Mouse (Mus musculus): Measurements from ENCODE around the gene Lrrc75b.
"Not testable (repeated sequence)": the region's sequence is repeated elsewhere in the genome, so short reads cannot be mapped to it uniquely, and the experiment has no call there.

Lrrc75b gene

GRCm38 (mm10) chr10:75568441-75568840 is 8.3 kb upstream of the Lrrc75b start:
- in situ Hi-C loops (cut with MboI, MseI): no loop called here

GRCm38 (mm10) chr10:75568029-75568428 is 7.9 kb upstream of the Lrrc75b start:
- in situ Hi-C loops (cut with MboI, MseI): no loop called here

DNA sequence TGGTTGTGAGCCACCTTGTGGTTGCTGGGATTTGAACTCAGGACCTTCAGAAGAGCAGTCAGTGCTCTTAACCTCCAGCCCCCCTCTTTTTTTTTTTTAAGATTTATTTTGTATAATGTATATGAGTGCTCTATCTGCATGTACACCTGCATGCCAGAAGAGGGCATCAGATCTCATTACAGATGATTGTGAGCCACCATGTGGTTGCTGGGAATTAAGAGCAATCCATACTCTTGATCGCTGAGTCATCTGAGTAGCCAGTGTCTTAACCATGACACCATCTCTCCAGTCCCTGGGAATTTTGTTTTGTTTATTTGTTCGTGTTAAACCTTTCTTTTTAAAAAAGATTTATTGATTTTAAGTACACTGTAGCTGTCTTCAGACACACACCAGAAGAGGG is 6.6 kb upstream of the Lrrc75b start:
- in situ Hi-C loops (cut with MboI, MseI): not testable (repeated sequence)

GRCm38 (mm10) chr10:75566321-75566720 is 6.2 kb upstream of the Lrrc75b start:
- in situ Hi-C loops (cut with MboI, MseI): no loop called here

DNA sequence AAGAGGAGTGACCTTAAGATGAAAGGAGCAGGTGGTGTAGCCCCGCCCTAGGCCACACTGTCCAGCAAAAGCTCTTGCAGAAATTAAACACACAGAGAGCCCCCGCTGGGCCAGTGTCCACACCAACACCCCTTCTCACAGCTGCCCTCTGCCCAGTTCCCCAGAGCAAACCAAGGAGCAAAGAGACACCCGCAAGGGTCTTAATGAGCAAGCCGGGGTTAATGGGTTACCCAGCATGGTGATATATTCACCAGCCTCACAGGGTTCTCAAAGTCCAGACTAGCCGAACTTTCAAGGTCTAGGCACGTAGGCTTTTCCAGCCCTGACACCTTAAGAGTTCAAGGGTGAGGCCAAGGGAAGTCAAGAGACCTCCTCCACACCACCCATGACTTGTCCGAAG is 5.8 kb upstream of the Lrrc75b start:
- in situ Hi-C loops (cut with MboI, MseI): no loop called here

GRCm38 (mm10) chr10:75565436-75565835 is 5.3 kb upstream of the Lrrc75b start:
- in situ Hi-C loops (cut with MboI, MseI): no loop called here

GRCm38 (mm10) chr10:75564687-75565265 is 4.6 kb upstream of the Lrrc75b start:
- in situ Hi-C loops (cut with MboI, MseI): no loop called here

GRCm38 (mm10) chr10:75562596-75562995 is 2.5 kb upstream of the Lrrc75b start:
- in situ Hi-C loops (cut with MboI, MseI): no loop called here

DNA sequence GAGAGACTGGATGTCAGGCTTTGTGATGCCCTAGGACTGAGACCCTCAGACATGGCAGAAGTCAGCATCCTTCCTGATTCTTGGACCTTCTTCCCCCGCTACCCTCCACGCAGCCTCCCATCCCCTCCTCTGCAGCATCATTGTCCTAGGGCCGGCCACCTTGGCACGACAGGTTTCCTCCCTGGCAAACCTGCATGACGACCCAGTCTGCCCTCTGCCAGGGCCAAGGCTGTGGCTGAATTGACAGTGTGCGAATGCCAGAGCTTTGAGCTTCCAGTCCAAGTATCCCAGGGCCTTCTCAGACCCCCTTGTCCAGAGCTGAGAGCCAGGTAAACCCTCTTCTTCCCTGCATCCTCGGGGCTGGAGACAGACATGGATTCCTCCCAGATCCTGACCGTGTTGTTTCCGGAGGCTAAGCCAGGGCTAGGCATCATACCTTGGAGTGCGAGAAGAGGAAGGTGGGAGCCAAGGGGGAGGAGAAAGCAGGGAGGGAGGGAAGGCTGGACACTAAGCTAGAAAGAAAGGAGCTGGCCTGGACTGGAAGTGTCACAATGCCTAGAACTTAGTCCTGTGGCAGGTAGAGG is 1.0 kb upstream of the Lrrc75b start, which contains the start of gene Ggt1:
Gene Ggt1 (plus strand): TSS at position 534 of the 584 bp plus-strand sequence.
- in situ Hi-C loops (cut with MboI, MseI): no loop called here

GRCm38 (mm10) chr10:75560549-75560899 is 394 bp upstream of the Lrrc75b start:
- in situ Hi-C loops (cut with MboI, MseI): no loop called here

- in situ Hi-C loops (cut with MboI, MseI): no loop called here
Observed at GRCm38 (mm10) chr10:75559041-75559675, 972 bp downstream of the Lrrc75b start.

- in situ Hi-C loops (cut with MboI, MseI): no loop called here
Observed at GRCm38 (mm10) chr10:75558515-75558914, 1.6 kb downstream of the Lrrc75b start.

- in situ Hi-C loops (cut with MboI, MseI): no loop called here
Observed at GRCm38 (mm10) chr10:75556026-75556425, 4.1 kb downstream of the Lrrc75b start.

GRCm38 (mm10) chr10:75555557-75555956 is 4.6 kb downstream of the Lrrc75b start:
- in situ Hi-C loops (cut with MboI, MseI): no loop called here

DNA sequence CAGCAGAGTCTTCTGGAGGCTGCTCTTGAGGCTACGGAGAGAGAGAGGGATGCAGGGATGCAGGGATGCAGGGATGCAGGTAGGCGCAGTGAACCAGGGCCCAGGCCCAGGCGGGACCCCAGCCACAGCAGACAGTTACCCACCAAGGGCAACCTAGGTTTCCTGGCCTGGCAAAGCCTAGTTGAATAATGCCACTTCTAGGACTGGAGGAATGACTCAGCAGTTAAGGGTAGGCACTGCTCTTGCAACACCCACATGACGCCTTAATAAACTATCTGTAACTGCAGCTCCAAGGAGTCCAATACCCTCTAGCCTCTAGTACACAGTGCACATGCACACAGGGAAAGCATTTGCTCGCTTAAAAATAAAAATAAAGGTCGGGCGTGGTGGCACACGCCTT is 6.0 kb downstream of the Lrrc75b start:
- in situ Hi-C loops (cut with MboI, MseI): no loop called here

DNA sequence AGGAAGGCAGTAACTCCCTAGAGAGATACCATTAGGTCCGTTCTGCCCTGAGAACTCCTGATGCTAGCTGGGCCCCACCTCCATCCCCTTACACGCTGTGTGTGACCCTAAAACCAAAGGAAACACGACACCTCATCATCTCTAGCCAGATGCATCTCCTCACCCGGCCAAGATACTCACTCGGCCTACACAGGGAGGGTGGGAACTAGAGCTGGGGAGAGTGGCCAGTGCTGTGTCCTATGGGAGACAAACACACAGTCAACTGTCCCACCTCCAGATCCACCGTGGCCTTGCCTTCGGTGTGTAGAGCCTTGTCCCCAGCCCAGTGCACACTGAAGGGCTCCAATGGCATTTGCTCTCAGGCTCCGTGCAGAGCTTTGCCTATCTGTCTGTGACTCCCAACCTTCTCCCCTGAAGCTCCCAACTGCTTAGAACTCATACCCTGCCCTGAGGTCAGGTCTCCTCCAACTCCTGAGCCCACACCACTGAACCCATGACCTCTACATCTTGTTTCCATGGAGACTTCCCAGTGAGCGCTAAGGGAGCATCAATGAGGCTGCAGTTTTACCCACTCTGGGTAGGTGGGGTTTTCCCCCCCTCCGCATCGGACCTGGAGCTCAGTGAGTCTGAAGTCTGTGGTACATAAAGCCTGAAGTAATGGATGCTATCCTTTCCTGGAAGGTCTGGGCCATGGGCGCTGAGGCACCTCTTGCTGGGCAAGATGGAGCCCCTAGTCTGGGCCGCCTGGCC is 7.3 kb downstream of the Lrrc75b start:
- in situ Hi-C loops (cut with MboI, MseI): no loop called here

DNA sequence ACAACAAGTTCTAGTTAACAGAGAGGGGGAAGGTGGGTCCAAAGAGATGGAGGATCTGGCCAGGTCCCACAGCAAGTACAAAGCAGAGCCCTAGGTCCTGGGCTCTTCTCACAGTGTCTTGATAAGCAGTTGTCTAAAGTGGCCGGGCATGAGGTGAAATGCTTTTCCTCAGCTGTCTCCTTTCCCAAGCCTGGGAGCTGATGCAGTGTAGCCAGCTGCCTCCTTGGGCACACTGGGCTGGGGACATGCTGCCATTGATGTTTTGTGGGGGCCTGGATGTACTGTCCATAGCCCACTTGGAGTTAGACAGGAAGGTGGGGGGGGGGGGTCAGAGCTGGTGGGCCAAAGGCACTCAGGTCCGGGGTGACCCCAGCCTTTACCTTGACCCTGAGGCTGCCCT is 8.0 kb downstream of the Lrrc75b start:
- in situ Hi-C loops (cut with MboI, MseI): no loop called here

- in situ Hi-C loops (cut with MboI, MseI): no loop called here
Observed at GRCm38 (mm10) chr10:75551175-75551574, 9.0 kb downstream of the Lrrc75b start.

GRCm38 (mm10) chr10:75549886-75550285 is 10.2 kb downstream of the Lrrc75b start:
- in situ Hi-C loops (cut with MboI, MseI): no loop called here

- in situ Hi-C loops (cut with MboI, MseI): no loop called here
Observed at GRCm38 (mm10) chr10:75548486-75548885, 11.6 kb downstream of the Lrrc75b start.

DNA sequence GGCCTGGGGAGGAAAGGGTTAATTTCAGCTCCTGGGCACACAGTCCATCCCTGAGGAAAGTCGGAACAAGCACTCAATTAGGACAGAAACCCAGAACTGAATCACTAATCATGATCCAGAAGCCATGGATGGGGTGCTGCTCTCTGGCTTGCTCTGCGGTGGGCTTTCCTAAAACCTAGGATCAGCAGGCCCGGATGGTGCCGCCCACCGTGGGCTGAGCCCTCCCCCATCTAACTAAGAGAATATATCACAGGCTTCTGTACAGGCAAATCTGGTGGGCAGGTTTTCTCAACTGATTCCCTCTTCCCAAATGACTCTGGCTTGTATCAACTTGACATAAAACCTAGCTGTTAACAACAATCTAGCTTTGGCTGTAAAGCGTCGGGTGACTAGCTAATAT is 12.2 kb downstream of the Lrrc75b start:
- in situ Hi-C loops (cut with MboI, MseI): no loop called here

DNA sequence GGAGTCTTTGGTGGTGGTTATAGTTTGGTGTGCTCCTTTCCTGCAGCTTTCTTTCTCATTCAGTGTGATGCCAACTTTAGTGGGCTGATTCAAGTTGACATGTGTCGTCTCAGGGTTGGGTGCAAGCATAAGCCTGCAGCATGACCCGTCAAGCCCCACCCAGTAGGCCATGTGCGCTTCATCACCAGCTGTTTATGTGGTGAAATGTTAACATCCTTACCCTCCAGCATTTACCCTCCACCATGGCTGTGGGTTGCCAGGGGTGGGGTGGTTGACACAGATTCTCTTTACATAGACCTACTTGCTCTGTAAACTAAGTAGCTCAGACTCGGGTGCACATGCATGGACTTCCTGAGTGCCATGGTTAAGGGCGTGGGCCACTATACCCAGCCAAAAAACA is 24.0 kb downstream of the Lrrc75b start:
- in situ Hi-C loops (cut with MboI, MseI): no loop called here

- in situ Hi-C loops (cut with MboI, MseI): no loop called here
Observed at GRCm38 (mm10) chr10:75535423-75535822, 24.7 kb downstream of the Lrrc75b start.
